Mouse (Mus musculus) limb, embryonic 14.5 days (tissue): ENCODE measurements around the gene Adap2. TPM values are rescaled to one million over a fixed set of nuclear protein-coding genes. Genes with fewer than 3 reads are reported as not detected.
A peak's percentile ranks its signal among the peaks of the same experiment; 100 is the strongest.

ENCODE experiments used
- ATAC-seq: fragments of 200-750 bp; cut with Nextera tagmentation; 2 replicates; pipeline ENCODE4 v1.8.0; 2017; ENCODE audit warnings: low read depth, moderate number of reproducible peaks, moderate TSS enrichment; ENCODE audit not compliant: low FRiP score
- DNase-seq: peaks from one replicate; pipeline ENCODE4 v3.0.0-alpha.2; 2015; ENCODE audit warnings: low spot score
- H3K27ac ChIP-seq: fragments of 300-500 bp; sonication (generic); replicated peaks from 2 replicates; pipeline ENCODE4 v1.5.1; 2014; ENCODE audit warnings: low read depth, mild to moderate bottlenecking, low read length, moderate library complexity, mixed read lengths
- H3K27me3 ChIP-seq: fragments of 300-500 bp; sonication (generic); 2 replicates; pipeline ENCODE4 v1.6.1; 2014; ENCODE audit warnings: low read length, mixed read lengths; ENCODE audit not compliant: control insufficient read depth, insufficient read depth
- H3K36me3 ChIP-seq: fragments of 300-500 bp; sonication (generic); 2 replicates; pipeline ENCODE4 v1.6.1; 2014; ENCODE audit warnings: mild to moderate bottlenecking, low read length, moderate library complexity, mixed read lengths; ENCODE audit not compliant: control insufficient read depth, insufficient read depth
- H3K4me1 ChIP-seq: fragments of 300-500 bp; sonication (generic); 2 replicates; pipeline ENCODE4 v1.6.1; 2014; ENCODE audit warnings: antibody characterized with exemption, low read length, mixed read lengths; ENCODE audit not compliant: control insufficient read depth, insufficient read depth
- H3K4me2 ChIP-seq: fragments of 300-500 bp; sonication (generic); replicated peaks from 2 replicates; pipeline ENCODE4 v1.6.1; 2014; ENCODE audit warnings: low read depth, mild to moderate bottlenecking, low read length, moderate library complexity; ENCODE audit not compliant: severe bottlenecking
- H3K4me3 ChIP-seq: fragments of 300-500 bp; sonication (generic); replicated peaks from 2 replicates; pipeline ENCODE4 v1.5.1; 2014; ENCODE audit warnings: low read length
- H3K9ac ChIP-seq: fragments of 300-500 bp; sonication (generic); 2 replicates; pipeline ENCODE4 v1.6.1; 2014; ENCODE audit warnings: mild to moderate bottlenecking, low read depth, low read length, moderate library complexity; ENCODE audit not compliant: severe bottlenecking
- H3K9me3 ChIP-seq: fragments of 300-500 bp; sonication (generic); 2 replicates; pipeline ENCODE4 v1.6.1; 2016; ENCODE audit warnings: low read length; ENCODE audit not compliant: control insufficient read depth
- POLR2A ChIP-seq: fragments of 200-500 bp; IDR thresholded peaks from 2 replicates; pipeline ENCODE4 v1.8.0; 2012; ENCODE audit warnings: inconsistent platforms, mild to moderate bottlenecking, moderate library complexity, borderline replicate concordance; ENCODE audit not compliant: insufficient read depth, insufficient read length; ENCODE audit errors: extremely low read depth
- WGBS: fragments of 180-500 bp; shearing (Covaris S2); extraction: QIAGEN DNeasy Blood & Tissue Kit; methylation state at CpG from one replicate; pipeline ENCODE4 v1.1.7; 2014; 5-methylcytosine and 5-hydroxymethylcytosine counted together
- polyA plus RNA-seq, 2 experiments: library from polyadenylated mRNA; depleted of rRNA in 1 of 2; stranded (reverse) in 1 of 2; unstranded in 1 of 2; fragments of >200 nt; fragmentation: Nextera tagmentation in 1 of 2; extraction: Ambion mirVana in 1 of 2; gene quantifications; 2 replicates each; pipeline versions ENCODE4 v1.2.1 to v1.2.3; 2012 to 2014

Gene Adap2
- polyA plus RNA-seq, 2 experiments = 1.2 to 1.5 TPM

DNA sequence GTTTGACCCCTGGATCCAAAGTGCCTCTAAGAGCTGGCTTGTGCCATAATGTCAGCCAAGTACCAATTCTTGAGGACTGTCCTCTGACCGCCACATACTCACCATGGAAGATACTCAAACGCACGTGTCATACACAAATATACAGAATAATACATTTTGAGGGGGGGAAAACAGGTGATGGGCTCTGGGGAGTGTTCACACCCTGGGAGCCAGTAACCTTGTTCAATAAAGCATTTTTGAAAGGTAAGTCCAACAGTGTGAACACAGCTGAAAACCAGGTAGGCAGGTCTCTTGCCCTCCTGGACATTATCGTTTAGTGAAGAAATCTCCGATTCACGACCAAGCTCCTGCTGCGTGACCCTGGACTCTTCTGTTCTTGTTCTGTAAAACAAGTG, 54.6 kb downstream of the Adap2 start:
- Histone ChIP-seq H3K27me3 (no peaks in the 10 kb centered on the region), H3K27ac (no peak overlapping the region), H3K9ac (no peak overlapping the region; the same call in 1 of the 2 replicates), H3K36me3 (peaks cover 8% of the 10 kb centered on the region; the same call in 1 of the 2 replicates), H3K9me3 (no peaks in the 10 kb centered on the region), H3K4me3 (peak overlapping the region; percentile 87), H3K4me2 (no peak overlapping the region; the same call in 1 of the 2 replicates), H3K4me1 (peaks cover 9% of the 10 kb centered on the region)
- no peak for TF ChIP-seq POLR2A
- no peak for DNase-seq
- no peak for ATAC-seq
- WGBS = 40% methylated on average over 7 of the region's 7 CpGs

DNA sequence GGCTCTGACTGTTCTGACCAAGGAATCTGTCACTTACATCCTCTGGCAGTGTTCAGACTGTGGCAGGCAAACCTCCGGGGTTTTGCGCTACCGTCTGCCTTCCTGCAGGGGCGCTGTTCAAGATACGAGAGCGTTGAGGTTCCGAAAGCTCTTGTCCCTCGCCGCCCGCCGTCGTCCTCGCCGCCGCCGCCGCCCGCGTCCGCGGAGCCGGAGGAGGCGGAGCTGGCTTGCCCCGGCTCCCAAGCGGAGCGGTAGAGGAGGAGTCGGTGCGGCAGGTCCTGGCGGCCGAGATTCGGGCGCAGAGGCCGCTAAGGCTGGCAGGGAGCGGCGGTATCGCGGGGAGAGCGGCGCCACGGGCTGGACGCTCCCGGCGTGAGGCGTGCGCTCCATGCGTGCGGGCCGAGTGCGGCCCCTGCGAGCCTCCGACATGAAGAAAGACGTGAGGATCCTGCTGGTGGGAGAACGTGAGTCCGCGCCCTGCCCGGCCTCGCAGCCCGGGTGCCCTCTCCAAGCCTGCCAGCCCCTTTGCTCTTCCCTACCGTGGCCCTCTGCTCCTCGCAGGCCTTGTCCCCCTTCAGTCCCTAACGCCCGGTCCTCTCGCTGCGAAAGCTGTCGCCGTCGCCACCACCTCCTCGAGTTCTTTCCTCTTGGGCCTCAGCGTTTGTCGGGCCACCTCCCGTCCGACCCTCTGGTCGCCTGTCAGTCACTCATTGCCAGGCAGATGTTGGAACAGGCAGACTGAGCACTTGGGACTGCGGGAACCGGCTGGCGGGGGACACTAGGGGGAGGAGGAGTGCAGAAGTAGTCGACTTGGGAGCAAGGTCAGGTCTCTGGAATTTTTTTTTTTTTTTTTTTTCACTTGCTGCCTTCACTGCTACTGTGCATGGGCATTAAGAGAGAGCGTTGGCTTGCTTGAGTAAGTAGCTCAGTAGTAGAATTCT, 55.2 kb downstream of the Adap2 start, which contains the start of gene Rhot1:
TSS of gene Rhot1 (plus strand) at position 160 of the 941 bp plus-strand sequence.
- peak; percentile 95 for DNase-seq
- peak; percentile 92 for ATAC-seq
- H3K9ac ChIP-seq = peak within 1 kb of the TSS; percentile 81
- WGBS = under 1% methylated on average over 49 of the region's 78 CpGs
- no peaks in the 10 kb centered on the region for H3K27me3 ChIP-seq
- H3K9me3 ChIP-seq = no peaks in the 10 kb centered on the region
- peak within 1 kb of the TSS; percentile 89 for H3K27ac ChIP-seq
- peak within 1 kb of the TSS; percentile 87 for H3K4me3 ChIP-seq
- TF ChIP-seq POLR2A = peak; percentile 86; the same call in 1 of the 2 replicates
- peaks cover 13% of the 10 kb centered on the region for H3K36me3 ChIP-seq
- peaks cover 9% of the 10 kb centered on the region for H3K4me1 ChIP-seq
- H3K4me2 ChIP-seq = peak within 1 kb of the TSS; percentile 47

DNA sequence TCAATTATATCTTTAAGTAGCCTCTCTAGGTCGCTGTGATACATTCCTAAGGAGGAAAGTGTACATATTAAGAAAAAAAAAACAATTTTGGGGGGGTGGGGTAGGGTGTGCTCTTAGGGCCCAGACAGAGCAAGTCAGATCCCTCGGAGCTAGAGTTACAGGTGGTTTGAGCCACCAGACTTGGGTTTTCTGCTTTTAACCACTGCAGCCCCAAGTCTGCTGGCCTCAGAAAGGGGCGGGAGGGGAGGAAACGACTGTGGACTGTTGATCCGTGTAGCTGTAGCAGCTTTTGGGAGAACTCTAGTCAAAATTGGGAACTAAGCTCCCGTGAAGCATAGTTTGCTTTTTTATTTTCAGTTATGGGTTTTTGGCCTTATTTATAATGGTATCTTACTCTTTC, 56.4 kb downstream of the Adap2 start:
- peaks cover 24% of the 10 kb centered on the region for H3K36me3 ChIP-seq
- H3K27ac ChIP-seq = no peak overlapping the region
- TF ChIP-seq POLR2A = no peak
- H3K4me1 ChIP-seq = peaks cover 9% of the 10 kb centered on the region
- H3K4me2 ChIP-seq = peak overlapping the region; percentile 47
- H3K4me3 ChIP-seq = peak overlapping the region; percentile 87
- H3K9ac ChIP-seq = peak overlapping the region; percentile 81
- H3K27me3 ChIP-seq = no peaks in the 10 kb centered on the region
- WGBS = 50% methylated on average over 6 of the region's 6 CpGs
- no peak for ATAC-seq
- DNase-seq = no peak
- no peaks in the 10 kb centered on the region for H3K9me3 ChIP-seq

DNA sequence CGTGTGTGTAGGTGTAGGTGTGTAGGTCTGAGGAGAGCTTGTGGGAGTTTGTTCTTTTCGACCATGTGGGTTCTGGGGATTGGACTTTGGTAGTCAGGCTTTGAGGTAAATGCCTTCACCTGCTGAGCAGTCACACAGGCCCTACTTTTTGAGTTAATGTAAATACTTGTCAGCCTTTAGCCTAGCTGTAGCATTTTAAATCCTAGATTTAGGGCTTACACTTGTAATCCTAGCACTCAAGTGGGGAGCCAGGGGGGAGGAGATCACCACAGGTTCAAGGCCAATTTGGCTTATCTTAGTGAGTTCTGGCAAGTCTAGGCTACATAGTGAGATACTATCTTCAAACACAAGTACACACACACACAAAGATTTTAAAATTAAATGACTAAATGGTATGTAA, 58.4 kb downstream of the Adap2 start:
- Histone ChIP-seq H3K4me3 (no peak overlapping the region), H3K4me1 (peaks cover 9% of the 10 kb centered on the region), H3K27me3 (no peaks in the 10 kb centered on the region), H3K36me3 (peaks cover 26% of the 10 kb centered on the region), H3K27ac (no peak overlapping the region), H3K9me3 (no peaks in the 10 kb centered on the region), H3K4me2 (no peak overlapping the region), H3K9ac (no peak overlapping the region)
- TF ChIP-seq POLR2A = no peak
- WGBS = 91% methylated on average over 2 of the region's 2 CpGs
- DNase-seq (no peak), ATAC-seq (no peak)

DNA sequence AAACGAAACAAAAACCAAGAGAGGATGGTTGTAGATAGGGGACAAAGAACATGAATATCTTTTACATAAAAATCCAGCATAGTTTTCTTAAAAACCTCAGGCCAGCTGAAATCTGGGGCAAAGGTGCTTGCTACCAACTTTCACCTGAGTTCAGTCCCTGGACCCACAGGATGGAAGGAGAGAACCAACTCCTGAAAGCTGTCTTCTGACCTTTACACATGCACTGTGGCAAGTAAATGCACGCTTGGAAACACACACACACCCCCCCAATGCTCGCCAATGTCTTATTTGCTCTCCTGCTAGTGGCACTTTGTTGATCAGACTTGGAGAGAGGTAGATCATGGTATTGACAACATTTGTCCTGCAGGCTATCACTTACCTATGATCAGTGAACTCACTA, 61.4 kb downstream of the Adap2 start:
- H3K27me3 ChIP-seq = no peaks in the 10 kb centered on the region
- H3K9me3 ChIP-seq = no peaks in the 10 kb centered on the region
- peaks cover 32% of the 10 kb centered on the region for H3K36me3 ChIP-seq
- ATAC-seq (no peak), DNase-seq (no peak)
- no peak for TF ChIP-seq POLR2A
- H3K4me1 ChIP-seq = peaks cover 6% of the 10 kb centered on the region
- H3K4me2 ChIP-seq = no peak overlapping the region
- H3K27ac ChIP-seq = no peak overlapping the region
- H3K9ac ChIP-seq = no peak overlapping the region
- no peak overlapping the region for H3K4me3 ChIP-seq
- 90% methylated on average over 3 of the region's 3 CpGs for WGBS
